Mouse (Mus musculus): ENCODE data around the gene Galnt7. TPM values are rescaled to one million over a fixed set of nuclear protein-coding genes. Genes with fewer than 3 reads are reported as not detected.

Gene Galnt7
- 1 to 10 TPM; 1.6 to 2.2 (median 1.7) TPM for total RNA-seq (2022)

- DNase-seq (ENCODE audit: low spot score in 2 of 2) = peak in 1 of 2 experiments; percentile 22
Observed at GRCm38 (mm10) chr8:57652456-57653055, at the start of gene Galnt7. Gene Galnt7 (minus strand): TSS chr8:57653032.

DNA sequence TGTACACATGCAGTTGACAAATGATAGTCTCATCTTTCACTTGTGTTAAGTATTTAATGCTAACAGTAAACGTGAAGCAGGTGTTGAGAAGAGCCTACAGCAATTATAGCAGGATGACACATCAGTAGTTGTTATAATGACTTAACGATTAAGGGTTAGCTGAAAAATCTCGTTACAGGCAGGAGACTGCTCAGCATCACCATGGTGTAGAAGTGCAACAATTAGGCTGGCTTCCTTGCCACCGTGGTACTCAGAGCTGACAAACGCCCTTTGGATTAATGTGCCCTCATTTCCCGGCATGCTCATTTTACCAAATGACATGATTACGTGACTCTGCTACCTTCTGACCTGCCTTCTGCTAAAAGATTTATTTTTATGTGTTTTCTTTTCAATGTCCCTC, 35.8 kb upstream of the Galnt7 start:
- no peak for DNase-seq (ENCODE audit: low spot score in 2 of 2)

DNA sequence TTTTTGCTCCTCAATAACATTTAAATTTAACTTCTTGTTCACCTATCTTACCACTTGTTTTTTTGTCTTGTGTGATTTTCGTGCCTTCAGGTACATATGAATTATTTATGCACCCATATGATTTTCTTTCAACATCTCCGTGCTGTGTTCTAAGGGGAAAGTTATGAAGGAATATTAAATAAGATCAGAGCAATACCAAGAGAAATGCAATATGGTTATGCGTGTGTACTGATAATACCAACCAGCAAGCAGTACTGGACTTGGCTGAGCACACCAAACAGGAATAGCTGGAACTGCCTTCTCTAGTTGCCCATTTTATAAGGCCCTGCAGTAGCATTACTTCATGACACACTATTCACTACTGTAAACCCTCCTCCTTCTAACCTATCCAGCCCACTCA, 33.0 kb upstream of the Galnt7 start:
- no peak for DNase-seq (ENCODE audit: low spot score in 2 of 2)

DNA sequence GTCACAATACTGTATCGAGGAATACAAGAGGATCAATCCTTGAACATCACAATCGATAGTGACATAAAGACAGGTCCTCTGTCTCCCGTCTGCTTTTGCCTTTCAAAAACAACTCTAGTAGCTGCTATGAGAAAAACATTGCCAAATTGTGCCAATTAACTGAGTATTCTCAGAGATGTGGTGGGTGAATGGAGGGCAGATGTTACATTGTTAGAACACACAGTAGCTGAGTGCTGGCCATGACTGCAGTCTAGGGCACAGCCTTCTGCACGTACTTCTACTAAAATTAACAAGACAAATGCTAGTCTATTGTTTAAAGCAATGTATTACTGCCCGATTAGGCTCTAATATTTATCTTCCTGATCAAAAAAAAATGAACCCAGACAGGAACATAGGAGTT, 27.2 kb upstream of the Galnt7 start:
- no peak for DNase-seq (ENCODE audit: low spot score in 2 of 2)

GRCm38 (mm10) chr8:57664121-57664520, 11.3 kb upstream of the Galnt7 start:
- DNase-seq (ENCODE audit: low spot score in 2 of 2) = no peak

DNA sequence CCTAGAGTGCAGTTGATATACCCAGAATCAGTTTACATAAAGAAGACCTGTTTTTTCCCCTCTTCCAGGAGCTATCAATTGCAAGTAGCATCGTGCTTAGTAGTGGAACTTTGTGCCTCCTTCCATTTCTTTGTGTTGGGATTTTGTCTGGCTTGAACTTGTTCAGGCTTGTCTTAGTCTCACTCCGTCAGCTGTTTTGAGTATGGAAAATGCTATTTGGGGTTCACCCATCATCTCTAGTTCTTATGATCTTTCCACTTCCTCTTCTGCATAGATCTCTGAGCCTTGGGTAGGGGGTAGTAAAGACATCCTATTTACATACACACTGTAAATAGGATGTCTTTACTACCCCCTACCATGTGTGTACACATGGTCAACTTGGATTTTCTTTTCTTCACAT, 7.2 kb upstream of the Galnt7 start:
- no peak for DNase-seq (ENCODE audit: low spot score in 2 of 2)

DNA sequence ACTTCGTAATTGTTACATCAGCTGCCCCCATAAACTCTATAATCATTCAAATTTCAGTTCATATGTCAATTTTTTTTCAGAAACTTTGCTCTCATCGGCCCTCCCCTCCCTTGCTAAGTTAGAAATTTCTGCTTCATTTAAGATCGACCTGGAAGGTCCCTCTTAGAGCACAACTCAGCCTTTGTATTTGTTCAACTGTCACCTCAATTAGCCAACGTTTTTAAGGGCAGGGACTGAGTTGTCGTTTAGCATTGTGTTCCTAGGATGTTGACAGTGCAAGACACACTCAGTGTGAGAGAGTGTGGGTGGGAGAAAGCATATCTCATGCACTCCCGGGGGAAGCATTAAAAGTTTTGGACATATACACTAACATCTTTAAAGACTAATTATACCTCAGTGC, 3.6 kb upstream of the Galnt7 start:
- no peak for DNase-seq (ENCODE audit: low spot score in 2 of 2)

DNA sequence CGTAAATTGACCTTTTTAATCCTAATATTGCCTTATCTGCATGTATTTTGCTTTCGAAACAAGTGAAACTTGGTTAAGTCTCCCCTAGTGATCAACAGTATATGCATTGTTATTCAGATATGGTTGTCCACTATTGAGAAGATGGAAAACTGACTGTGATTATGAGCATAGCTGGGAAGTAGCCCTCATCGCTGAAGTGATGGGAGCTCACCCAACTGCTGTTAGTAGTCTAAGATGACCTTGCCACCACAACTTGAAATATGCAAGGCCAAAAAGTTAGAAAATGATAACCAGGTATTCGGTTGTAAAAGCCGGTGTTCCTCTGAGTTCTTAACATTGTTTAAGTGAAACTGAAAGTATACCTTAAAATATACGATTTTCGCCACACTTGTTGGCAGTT, 1.3 kb upstream of the Galnt7 start:
- DNase-seq (ENCODE audit: low spot score in 2 of 2) = no peak

DNA sequence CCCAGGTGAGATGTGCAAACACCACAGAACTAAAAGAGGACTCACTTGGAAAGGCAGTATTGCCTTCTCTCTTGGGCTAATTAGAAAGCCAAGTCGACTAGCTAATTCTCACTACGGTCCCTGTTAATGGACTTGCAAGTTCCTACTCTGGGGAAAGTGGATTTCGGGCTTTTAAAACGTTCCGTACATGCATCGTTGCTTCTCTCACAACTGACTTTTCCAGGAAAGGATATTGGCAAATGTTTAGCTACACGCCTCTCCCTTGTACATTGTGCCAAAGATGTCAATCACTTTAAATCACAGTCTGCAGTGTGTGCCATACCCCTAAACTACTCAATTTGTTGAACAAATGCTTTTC, 915 bp upstream of the Galnt7 start:
- DNase-seq (ENCODE audit: low spot score in 2 of 2) = no peak

DNA sequence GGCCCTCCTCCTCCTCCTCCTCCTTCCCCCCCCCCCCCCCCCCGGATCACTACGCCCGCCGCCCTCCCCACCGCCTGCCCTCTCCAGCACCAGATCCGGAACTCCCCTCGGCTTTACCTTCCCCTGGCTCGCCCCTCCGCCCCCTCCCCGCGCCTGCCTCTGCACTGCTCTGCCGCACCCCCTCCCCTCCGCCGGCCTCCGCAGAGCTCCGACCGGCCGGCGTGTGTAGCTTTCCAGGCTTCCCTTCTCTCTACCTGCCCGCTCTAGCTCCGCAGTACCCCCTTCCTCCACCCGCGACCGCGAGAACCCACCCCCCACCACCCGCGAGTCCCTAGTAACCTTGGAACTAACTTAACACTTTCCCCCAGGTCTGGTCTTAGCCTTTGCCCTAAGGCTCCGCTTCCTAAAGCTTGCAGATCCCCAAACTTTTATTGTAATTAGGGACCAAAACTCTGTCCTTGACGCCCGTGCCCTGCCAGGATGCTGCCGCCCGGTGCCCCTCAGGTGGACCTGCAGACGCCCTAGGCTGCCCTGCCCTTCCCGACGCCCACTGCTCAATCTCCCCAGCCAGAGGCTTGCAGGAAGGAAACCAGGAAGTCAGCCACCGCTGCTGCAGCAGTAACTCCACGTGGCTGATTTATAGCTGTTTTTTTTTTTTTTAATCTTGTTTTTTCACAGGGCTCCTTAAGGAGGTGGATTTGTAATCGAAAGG, 380 bp upstream of the Galnt7 start:
- no peak for DNase-seq (ENCODE audit: low spot score in 2 of 2)

GRCm38 (mm10) chr8:57651689-57652455, 960 bp downstream of the Galnt7 start:
- DNase-seq (ENCODE audit: low spot score in 2 of 2) = peak; percentile 40 to 53

DNA sequence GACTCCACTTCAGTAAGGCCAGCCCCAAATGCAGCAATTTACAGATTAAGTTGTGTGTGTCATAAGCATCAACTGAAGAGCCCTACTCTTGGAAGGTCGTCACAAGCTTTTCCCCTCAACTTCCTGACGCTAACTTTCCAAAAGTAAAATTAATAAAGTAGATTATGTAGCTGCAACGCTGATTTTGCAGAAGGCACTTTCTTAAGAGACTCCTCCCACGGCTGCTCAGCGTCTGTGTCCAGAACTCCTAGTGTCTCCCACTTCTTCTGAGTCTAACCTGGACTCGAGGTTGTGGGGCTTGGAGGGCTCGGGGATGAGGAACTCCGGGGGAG, 1.5 kb downstream of the Galnt7 start:
- DNase-seq (ENCODE audit: low spot score in 2 of 2) = peak in 1 of 2 experiments; percentile 3

GRCm38 (mm10) chr8:57650216-57650615, 2.6 kb downstream of the Galnt7 start:
- no peak for DNase-seq (ENCODE audit: low spot score in 2 of 2)

DNA sequence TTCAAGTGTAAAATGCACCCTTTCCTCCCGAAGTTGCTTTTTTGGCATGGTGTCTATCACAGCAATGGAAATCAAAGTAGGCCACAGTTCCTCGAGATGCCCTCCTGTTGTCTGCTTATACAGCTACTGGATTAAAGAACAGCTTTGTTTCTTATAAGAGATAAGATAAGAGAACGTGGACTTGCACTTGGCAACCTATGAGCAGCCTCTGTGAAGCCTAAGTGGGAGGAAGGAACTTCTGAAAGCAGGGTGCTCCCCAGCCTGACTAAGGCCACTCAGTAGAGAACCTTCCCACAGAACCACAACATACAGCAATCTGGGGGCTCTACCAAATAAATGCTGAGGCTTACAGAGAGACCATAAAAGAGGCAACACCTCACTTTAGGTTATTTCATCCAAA, 5.3 kb downstream of the Galnt7 start:
- no peak for DNase-seq (ENCODE audit: low spot score in 2 of 2)

DNA sequence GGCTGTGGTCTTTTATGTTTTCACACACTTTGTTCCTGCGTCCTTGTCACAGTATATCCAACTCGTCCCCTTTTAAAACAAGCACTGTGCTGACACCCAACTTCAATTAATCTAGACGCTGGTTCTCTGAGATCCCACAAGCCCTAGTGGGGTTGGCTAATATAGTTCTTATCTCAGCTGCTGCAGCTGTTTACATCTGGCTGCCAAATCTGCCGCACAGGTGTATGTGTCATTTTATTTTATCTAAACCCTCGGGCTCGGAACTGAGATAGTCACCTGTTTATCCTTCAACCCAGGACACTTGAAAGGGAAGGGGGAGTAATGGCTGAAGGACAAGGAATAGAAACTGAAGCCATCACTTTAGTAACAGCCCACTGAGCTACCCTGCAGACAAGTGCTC, 8.6 kb downstream of the Galnt7 start:
- DNase-seq (ENCODE audit: low spot score in 2 of 2) = no peak

DNA sequence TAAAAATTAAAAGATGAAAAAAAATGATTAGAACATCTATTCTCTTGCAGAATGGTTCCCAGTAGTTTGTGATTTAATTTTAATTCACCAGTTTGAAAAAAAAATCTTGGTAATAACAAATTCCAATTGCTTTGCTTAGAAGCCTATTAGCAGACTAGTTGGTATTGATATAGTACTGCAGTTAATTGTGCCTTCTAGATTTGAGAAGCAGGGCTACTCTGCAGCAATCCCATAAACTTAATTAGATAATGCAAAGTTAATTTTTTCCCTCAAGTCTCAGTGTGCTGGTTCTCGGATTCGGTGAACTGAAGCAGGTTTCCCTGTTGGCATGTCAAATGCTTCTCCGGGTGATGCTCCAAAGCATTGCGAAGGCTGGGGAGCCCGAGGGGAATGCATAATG, 10.1 kb downstream of the Galnt7 start:
- no peak for DNase-seq (ENCODE audit: low spot score in 2 of 2)

- DNase-seq (ENCODE audit: low spot score in 2 of 2) = no peak
Observed at GRCm38 (mm10) chr8:57638925-57639324, 13.9 kb downstream of the Galnt7 start.

DNA sequence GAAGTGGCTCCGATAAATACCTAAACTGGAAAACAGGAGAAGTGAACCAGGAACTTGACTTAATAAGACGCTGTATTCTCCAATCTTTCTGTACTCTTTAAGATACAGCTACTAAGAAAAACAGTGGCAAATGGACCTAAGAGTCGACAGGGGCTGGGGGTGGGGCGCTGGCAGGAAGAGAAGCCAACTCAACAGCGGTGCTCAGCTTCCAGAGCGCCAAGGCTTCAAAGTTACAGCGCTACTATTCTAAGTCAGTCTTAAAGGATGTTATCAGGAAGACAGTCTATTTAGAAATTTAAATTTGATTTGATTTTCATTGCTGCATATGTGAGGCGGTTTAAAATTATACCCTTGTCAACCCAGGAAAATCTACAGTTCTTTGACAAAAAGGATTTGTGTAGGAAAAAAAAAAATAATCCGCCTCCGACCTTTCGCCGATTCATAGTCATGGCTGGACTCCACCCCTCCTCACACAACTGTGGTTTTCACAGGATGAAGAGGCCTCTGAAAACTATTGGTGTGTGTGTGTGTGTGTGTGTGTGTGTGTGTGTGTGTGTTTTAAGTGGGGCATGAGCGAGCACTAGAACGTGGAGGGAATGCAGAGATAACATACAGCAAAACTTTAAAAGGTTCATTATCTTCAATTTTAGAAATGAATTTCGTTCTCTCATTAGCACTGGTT, 15.1 kb downstream of the Galnt7 start:
- no peak for DNase-seq (ENCODE audit: low spot score in 2 of 2)

- DNase-seq (ENCODE audit: low spot score in 2 of 2) = no peak
Observed at GRCm38 (mm10) chr8:57636698-57637097, 16.1 kb downstream of the Galnt7 start.

GRCm38 (mm10) chr8:57636281-57636680, 16.6 kb downstream of the Galnt7 start:
- no peak for DNase-seq (ENCODE audit: low spot score in 2 of 2)

- DNase-seq (ENCODE audit: low spot score in 2 of 2) = no peak
Observed at GRCm38 (mm10) chr8:57631780-57632179, 21.1 kb downstream of the Galnt7 start.

- DNase-seq (ENCODE audit: low spot score in 2 of 2) = no peak
Observed at GRCm38 (mm10) chr8:57630148-57630547, 22.7 kb downstream of the Galnt7 start.

Measured in gastrocnemius, adult 8-10 months (tissue).